Mouse (Mus musculus) adrenal gland, adult 8-10 months (tissue): Measurements from ENCODE around the gene Cyp1a2. TPM values are rescaled to one million over a fixed set of nuclear protein-coding genes. Genes with fewer than 3 reads are reported as not detected.

Experiments
- total RNA-seq, 4 experiments: library from RNA; stranded (reverse); gene quantifications; 2 replicates each; pipeline ENCODE4 v1.2.4; 2022

Cyp1a2 gene
- total RNA-seq, 4 experiments from 2014 or later, result 0.19 to 0.49 TPM; not detected in 2

Other genes with a start within 250 kb of the Cyp1a2 start
- 10 to 100 TPM; 20.8 to 35.1 (median 25.2) TPM for gene Ppcdc, start 243.6 kb downstream of the Cyp1a2 start, total RNA-seq
- 10 to 100 TPM; 12.4 to 30.5 (median 21.9) TPM for gene Scamp5, start 215.6 kb downstream of the Cyp1a2 start, total RNA-seq
- 1 to 10 TPM; 3.8 to 9.1 (median 5.3) TPM for gene Rpp25, start 179.7 kb downstream of the Cyp1a2 start, total RNA-seq
- gene Cox5a, start 162.4 kb downstream of the Cyp1a2 start, total RNA-seq, result 100 to 1,000 TPM; 236 to 400 (median 335) TPM
- gene Fam219b, start 146.2 kb downstream of the Cyp1a2 start, total RNA-seq, result 10 to 100 TPM; 25.5 to 34.9 (median 31.0) TPM
- gene Mpi, start 130.9 kb downstream of the Cyp1a2 start, total RNA-seq, result 10 to 100 TPM; 35.5 to 66.3 (median 46.1) TPM
- gene Scamp2, start 122.8 kb downstream of the Cyp1a2 start, total RNA-seq, result 10 to 100 TPM; 62.3 to 78.5 (median 71.9) TPM
- 10 to 100 TPM; 10.8 to 33.3 (median 19.5) TPM for gene Ulk3, start 94.3 kb downstream of the Cyp1a2 start, total RNA-seq
- not detected for gene Cplx3, start 77.4 kb downstream of the Cyp1a2 start, total RNA-seq
- not detected for gene Lman1l, start 62.9 kb downstream of the Cyp1a2 start, total RNA-seq
- gene Csk, start 30.1 kb downstream of the Cyp1a2 start, total RNA-seq, result 100 to 1,000 TPM in 1 of 4 experiments, 10 to 100 TPM in 3; 78.2 to 121 (median 82.4) TPM
- gene Cyp1a1, start 4.2 kb upstream of the Cyp1a2 start, total RNA-seq, result under 1 TPM in 2 of 4 experiments, not detected in 2; 0.11 to 0.49 TPM
- 10 to 100 TPM; 10.4 to 11.4 (median 10.8) TPM for gene Edc3, start 24.8 kb upstream of the Cyp1a2 start, total RNA-seq
- 10 to 100 TPM; 75.3 to 83.3 (median 78.5) TPM for gene Clk3, start 82.2 kb upstream of the Cyp1a2 start, total RNA-seq
- gene Arid3b, start 153.1 kb upstream of the Cyp1a2 start, total RNA-seq, result 1 to 10 TPM; 4.6 to 9.8 (median 8.4) TPM
- gene Ubl7, start 227.3 kb upstream of the Cyp1a2 start, total RNA-seq, result 10 to 100 TPM; 85.6 to 97.1 (median 88.7) TPM